Mouse (Mus musculus): ENCODE data around the gene Triobp.

- TF ChIP-seq CTCF (IDR thresholded peaks at IDR 0.05; ENCODE audit: low read depth) = no peak
- TF ChIP-seq EP300 (IDR thresholded peaks at IDR 0.05; ENCODE audit: low read depth) = no peak
These were observed 79.2 kb downstream of the Triobp start for GRCm38 (mm10) chr15:79026511-79027290.

All from heart, postnatal 0 days (tissue).